Mouse (Mus musculus) lung, postnatal 10 days (tissue): Measurements from ENCODE around the gene Ssu2.

Experiments used
- DNase-seq: peaks from one replicate; pipeline ENCODE4 v3.0.0; 2021

Ssu2 gene

DNA sequence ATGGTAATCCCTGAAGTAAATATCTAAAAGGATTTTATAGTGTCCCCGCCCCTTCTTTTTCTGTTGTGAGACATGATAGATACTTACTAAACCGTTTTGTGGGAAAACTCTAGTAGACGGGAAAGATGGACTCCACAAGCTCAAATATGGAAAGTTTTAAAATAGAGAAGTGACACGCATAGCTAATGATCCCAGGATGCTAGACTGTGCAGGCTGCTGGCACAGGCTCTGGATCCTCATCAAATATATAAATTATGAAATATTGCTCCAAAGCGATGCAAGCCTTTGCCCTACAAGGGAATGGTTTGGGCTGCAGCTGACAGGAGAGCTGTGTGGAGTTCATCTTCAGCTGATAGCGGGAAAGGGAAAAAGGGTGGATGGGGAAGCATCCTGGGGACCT, 50.2 kb downstream of the Ssu2 start:
- DNase-seq, result no peak

DNA sequence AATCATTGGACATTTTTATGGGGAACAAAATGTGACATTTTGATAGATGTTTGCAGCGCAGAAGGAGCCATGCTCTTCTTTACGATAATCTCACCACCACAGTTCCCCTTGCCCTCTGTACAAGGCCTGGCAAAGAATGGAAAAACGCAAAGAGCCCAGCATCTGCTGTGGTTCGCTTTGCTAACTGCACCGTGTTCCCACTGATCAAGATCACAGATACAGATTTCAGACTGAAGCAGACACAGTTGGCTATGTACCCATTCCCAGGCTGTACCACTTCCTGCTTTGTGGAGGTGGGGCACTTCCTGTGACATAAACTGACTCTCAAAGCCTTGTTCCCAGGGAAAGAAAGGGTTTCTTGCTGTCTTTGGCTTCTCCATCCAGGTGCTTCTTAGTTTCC, 53.9 kb downstream of the Ssu2 start:
- DNase-seq, result peak; percentile 30

DNA sequence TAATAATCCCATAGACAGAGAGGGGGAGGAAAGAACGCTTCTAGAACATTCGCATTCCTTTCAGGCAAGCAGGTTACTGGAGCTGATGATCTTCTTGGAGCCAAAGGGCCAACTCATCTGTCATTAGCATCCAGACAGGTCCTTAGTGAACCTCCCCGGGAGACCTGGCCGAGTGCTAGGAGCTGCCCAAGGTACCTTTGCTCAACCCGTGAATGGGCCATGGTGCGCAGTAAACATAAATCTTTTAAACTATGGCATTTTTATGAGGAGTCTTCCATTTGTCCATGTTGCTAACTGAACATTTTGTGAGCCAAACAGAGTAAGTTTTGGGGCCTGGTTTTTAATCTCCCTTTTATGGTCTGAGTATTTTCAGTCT, 56.6 kb downstream of the Ssu2 start:
- DNase-seq, result no peak

DNA sequence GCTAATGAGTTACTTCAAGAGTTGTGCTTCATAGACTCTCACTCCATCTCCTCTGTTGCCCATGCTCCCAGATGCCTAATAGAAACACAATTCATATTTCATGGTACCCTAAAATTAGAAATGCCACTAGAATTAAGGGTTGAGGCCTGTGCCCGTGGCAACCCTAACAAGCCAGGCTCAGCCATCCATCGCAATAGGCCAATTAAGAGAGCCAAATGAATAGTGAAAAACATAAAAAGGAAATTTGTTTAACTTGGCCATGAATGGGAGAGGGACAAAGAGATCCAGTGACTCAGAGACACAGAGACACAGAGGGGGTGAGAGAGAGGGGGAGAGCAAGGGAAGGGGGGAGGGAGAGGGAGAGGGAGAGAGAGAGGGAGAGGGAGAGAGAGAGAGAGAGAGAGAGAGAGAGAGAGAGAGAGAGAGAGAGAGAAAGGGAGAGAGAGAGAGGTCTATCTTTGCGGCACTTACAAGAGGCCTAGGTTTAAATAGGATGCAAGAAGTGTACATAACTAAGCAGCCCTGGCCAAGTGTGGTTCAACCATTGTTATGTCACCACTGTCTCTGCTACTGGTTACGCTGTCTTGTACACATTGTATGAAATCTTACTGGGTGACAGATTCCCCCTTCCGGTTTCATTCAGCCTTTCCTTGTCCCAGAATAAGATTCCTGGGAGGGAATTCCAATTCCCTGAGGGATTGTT, 57.2 kb downstream of the Ssu2 start:
- DNase-seq, result no peak

DNA sequence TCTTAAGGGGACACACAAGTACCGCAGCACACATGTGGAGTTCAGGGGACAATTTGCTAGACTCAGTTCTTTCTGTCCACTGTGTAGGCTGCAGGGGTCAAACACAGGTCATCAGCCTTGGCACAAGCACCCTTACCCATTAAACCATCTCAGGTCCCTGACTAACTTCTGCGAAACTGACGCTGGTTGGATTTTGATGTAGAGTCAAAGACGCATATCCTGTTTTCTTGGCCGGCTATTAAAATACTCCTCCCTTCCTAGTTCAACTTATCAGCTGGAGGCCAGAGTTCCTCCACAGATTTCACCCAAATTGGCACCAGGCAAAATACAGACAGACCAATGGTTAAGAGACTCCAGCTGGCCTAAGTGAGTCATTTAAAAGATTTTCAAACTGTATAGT, 60.0 kb downstream of the Ssu2 start:
- peak; percentile 34 for DNase-seq

DNA sequence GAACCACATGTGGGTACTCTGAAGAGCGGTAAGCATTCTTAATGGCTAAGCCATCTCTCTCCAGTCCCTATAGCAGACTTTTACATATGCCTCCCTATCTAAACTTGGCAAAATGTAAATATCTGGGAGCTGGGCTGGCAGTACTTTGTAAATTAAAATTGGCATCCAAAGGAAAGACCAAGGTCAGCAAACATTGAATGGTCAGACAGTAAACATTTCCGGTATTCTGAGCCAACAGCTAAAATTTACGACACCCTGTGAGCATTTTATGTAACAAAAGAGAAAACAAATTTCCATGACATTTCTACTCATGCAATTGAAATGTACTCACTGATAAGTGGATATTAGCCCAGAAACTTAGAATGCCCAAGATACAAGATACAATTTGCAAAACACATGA, 62.6 kb downstream of the Ssu2 start:
- DNase-seq, result no peak

DNA sequence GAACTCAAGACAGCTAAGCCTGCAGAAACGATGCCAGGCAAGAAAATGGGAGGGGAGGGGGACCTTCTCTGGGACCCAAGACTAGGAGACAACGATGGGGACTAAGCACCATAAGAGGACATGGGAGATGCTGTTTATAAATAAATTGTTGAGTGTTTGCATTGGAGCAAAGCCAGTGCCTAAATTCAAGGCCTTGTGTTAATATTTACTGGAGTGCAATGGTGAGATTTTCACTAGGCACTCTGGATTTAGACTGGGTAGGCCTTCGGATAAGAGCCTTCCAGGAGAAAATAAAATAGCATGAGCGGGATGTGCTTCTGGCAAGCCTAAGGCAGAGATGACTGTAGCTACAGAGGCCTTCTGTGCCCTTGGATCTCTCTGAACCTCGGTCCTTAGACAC, 64.9 kb downstream of the Ssu2 start:
- peak; percentile 49 for DNase-seq

DNA sequence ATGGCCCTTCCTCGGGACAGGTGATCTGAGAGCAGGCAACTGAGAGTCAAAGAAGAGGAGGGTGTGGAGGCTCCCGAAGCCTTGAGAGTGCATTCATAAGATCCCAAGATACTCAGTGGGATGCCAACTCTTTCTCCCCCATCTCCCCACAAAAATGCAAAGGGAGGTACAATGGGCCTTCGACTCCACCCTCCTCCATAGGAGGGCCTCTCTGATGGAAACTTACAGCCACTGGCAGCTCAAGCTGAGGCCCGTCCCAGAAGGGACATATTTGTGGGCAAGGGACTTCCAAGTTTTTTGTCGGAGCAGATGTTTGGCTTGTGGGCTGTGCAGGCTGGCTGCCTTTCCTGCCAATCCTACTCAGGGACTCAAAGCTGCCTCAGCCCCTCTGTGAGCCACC, 67.1 kb downstream of the Ssu2 start:
- peak; percentile 40 for DNase-seq

DNA sequence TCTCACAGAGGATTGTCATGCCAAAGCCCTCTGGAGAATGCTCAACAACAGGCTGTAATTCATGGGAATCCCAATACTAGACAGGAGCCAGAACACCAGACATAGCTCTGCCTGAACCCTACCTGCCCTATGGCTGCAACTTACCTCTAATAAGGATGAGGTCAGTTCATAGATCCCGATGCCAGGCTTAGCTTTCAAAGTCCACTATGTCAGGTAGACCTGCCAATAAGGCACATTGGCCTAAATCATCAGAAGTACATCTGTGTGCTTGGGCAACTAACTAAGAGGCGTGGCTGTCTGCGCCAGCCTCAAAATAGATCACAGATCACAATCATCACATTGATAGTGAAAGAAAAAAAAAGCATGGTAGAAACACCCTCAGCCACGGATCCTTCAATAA, 68.4 kb downstream of the Ssu2 start:
- DNase-seq, result no peak

DNA sequence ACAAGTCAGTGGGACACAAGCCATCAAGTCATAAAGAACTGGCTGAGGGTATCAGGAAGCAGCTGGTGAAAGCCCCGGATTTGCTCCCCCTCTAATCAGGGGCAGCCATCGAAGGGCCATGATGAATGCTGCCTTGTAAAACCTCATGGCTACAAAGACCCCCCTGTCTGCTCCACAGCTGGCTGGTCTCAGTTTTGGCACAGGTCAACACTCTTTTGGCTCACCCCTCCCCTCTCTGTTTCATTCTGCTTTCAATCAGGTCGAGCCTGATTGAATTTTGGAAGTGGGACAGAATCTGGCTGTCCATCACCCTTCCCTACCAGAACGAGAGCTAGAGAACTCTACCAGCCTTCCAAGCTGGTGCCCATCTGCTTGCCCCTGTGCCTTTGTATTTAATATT, 76.4 kb downstream of the Ssu2 start:
- DNase-seq, result no peak

DNA sequence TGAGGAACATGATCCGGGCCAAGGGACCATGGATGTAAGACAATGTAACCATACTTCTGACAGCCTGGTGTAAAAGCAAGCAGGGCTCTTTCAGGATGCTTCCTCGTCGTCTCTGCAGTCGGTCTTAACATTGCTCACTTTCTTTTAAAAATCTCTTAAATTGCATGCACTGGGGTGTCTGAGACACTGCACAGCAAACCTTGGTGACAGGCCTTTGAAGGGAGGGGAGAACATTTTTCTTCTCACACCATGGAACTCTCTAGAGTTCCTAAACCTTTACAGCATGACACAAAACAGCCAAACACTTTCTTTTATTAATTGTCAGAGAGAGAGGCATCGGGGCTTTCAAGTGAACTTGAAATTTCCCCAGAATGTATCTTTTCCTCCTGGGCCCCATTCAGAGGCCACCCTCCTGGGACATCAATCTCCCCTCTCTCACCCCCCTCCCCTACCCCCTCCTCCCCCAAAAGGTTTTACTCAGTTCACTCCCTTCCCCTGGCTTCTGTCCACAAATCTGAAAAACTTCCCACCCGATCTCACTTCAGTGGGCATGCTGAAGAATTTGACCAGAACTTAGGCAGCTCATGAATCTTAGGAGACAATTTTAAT, 78.4 kb downstream of the Ssu2 start:
- no peak for DNase-seq
